Mouse (Mus musculus): ENCODE results near the gene Pigk.
"Not testable (repeated sequence)": the region's sequence is repeated elsewhere in the genome, so short reads cannot be mapped to it uniquely, and the experiment has no call there.

Gene Pigk

DNA sequence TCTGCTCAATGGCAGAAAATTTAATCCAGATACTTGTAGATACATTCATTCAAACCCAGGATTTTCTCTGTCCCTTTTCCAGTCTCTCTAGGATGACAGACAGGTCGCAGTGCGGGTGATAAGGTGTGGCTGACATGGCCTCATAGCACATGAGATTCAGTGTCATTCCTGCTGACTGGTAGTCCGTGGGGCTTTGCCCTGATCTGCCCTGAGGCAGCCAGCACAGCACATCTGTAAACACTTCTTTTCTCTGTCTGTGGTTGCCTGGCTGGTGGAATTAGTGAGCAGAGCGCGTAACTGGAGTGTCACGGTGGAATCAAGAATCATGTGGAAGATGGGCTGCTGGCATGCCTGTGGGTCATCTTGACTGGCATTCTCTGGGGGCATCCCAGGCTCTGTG lies 56.2 kb downstream of the Pigk start:
- no peak for DNase-seq

GRCm38 (mm10) chr3:152776363-152776762 lies 62.5 kb downstream of the Pigk start:
- DNase-seq = no peak

GRCm38 (mm10) chr3:152776872-152777540 lies 63.1 kb downstream of the Pigk start:
- DNase-seq = no peak

DNA sequence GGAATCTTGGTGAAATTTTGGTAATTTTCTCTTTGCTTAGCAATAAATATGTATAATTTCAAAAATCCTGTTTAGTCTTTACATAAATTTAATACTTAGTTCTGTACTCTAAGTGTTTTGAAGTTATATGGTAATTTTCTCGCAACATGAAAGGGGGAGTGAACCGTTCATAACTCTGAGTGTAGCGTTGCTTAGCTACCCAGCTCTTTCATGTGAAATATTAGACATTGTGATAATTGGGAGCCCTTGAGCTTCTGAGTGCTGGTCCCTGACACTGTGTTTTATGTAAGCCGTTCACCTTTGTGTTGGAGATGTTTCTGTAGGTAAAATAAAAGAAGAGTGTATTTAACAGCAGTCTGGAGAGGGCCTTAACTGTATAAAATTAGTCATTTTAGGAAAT lies 65.9 kb downstream of the Pigk start:
- DNase-seq = no peak

DNA sequence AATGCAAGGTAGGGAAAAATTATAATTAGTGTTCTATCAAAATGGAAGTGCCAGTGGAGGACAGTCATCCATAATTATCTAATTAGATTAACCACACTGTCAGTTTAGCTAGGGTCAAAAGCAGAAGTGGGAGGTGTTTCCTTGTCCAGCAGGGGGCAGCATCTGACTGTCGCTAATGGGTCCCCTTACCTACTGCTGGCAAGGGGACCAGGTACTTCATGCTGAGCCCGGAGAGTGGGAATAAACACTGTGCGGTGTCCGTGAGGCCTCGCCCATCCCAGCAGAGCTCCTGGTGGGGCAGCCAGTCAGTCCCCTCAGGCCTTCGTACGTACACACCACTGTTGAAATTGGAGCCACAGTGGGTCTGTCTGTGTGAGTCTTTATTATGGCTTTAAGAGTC lies 69.9 kb downstream of the Pigk start:
- peak; percentile 86 to 94 for DNase-seq

DNA sequence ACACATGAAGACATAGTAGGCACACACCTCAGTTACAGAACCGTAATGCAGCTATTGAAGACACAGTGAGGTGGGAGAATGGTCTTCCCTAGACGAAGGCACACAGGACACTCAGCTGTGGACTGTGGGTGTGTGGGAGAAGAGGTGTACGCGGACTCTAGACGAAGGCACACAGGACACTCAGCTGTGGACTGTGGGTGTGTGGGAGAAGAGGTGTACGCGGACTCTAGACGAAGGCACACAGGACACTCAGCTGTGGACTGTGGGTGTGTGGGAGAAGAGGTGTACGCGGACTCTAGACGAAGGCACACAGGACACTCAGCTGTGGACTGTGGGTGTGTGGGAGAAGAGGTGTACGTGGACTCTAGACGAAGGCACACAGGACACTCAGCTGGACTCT lies 70.5 kb downstream of the Pigk start:
- not testable (repeated sequence) for DNase-seq

DNA sequence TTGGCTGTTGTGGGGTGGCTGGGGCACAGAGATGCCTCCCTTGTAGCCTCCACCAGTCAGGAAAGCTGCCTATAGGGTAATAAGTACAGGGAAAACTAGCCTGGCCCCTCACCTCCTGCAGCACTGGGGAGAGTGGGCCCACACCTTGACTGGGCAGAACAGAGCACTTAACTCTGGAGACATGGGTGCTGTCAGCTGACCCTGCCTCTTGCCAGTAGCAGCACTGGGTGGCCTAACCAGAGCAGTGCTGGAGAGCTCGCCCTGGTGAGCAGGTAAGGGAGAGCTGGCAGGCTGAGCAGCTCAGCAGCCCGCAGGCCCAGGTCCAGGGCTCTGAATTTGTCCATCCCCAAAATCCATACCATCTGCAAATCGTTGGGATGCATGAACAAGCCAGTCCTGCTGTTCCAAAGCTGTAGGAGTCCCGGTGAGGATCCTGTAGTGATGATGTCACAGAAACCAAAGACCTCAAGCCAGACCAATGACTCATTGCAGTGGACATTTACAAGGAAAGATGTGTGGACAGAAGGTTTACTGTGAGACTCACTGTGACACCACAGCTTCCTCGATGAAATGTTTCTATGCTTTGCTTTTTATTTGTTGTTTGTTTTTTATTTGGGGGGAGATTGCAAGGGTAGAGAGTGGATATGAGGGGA lies 74.5 kb downstream of the Pigk start:
- DNase-seq = not testable (repeated sequence)

DNA sequence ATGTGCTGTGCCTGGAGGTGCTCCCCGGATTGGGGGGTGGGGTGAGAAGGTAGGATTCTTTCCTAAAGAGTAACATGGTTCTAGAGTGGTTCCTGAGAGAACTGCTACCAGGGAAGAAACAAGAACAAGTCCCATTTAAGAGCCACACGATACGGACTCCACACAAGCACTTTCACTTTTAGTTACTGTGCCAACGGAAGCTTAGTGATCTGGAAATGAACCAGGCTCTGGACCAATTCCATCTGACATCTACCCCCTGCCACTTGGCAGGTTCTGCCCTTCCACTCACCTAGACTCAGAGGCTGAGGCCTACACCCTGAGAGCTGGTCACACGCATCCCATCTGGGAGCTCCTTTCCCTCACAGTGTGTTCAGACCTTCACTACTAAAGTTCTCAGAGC lies 78.7 kb downstream of the Pigk start:
- DNase-seq = peak; percentile 33 to 37

- DNase-seq = no peak
Observed at GRCm38 (mm10) chr3:152793006-152793405, 79.1 kb downstream of the Pigk start.

GRCm38 (mm10) chr3:152796216-152796615 lies 82.3 kb downstream of the Pigk start:
- DNase-seq = no peak

DNA sequence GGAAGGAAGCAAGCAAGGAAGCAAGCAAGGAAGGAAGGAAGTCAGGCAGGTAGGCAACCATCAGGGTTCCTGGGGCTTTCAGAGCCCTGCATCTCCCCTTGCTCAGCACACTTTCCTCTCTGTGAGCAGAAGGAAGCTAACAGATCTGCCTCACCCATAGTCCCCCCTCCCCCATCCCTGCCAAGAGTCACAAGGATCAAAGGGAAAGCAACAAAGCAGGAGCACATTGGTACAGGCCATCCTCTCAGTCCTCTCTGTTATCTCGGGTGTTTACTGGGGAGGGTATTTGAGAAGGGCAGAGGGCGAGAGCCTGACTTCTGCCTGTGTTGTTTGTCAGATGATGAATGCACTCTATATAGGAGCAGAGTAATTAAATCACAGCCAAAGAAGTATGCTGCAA lies 83.5 kb downstream of the Pigk start:
- no peak for DNase-seq

DNA sequence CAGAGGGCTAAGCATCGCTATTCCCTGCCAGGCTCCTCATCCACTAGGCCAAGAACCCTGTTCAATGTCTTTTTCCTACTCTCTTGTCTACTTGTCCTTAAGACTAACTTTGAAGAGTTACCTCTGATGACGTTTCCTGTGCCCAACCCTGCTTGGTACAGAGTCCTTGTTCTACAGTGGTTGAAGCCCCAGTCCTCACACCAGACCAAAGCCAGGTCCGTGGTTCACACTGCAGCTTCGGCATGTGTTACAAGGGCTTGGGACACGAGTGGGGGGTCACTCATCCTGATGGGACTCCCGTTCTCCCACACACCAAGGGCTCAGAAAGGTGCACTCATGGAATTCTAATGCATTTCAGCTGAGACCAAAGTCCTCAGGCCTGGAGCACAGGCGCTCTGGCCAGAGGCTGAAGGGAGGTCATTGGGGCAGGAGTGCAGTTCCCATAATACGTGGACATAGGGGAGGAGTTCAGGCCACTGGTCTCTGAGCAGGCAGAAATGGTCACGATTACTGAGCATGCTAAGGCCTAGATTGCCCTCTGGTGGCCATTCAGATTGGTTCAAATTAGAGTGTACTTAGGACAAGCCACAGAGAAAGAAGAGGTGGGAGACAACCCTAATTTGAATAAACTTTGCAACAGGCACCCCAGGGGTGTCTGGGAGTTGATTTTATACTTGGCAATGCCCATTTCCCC lies 86.0 kb downstream of the Pigk start:
- peak; percentile 62 to 72 for DNase-seq

DNA sequence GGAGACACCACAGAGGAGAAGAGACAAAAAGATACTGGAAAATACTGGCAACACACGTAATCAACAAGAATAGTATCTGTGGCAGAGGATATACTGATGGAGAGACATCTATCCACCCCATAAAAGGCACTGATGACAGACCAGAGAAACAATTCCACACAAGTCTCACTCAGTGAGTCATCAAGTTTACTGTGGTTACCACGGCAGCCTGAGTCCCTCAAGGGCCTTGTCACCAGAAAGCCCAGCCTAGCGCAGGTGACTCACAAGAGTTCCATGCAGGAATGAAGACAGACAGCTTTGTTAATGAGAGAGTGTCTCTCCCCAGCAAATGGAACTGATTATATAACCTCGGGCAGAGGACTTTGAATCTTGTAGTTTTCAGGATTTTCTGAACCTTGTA lies 100.0 kb downstream of the Pigk start:
- DNase-seq = no peak

GRCm38 (mm10) chr3:152815110-152815509 lies 101.2 kb downstream of the Pigk start:
- DNase-seq = no peak

GRCm38 (mm10) chr3:152820406-152820805 lies 106.5 kb downstream of the Pigk start:
- DNase-seq = no peak

DNA sequence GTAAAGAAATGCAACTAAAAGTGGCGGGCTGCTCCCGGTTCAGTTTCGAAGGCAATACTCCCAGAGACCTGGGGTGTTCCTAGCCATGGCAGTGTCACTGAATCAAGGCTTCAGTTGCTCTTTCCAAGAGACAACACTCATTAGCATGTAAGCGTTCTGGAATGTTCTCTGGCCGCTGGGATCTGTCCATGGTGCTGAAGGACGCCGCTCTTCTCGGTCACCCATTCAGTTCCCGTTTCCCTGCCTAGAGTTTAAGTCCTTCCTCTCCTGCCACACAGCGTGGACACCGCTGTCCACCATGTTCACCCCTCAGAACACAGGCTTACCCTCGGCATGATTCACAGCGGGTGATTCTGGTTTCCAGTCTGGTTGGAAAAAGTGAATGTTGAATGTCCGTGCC lies 107.3 kb downstream of the Pigk start:
- DNase-seq = peak; percentile 6 to 21

- peak in 1 of 2 experiments; percentile 14 for DNase-seq
Observed at GRCm38 (mm10) chr3:152831377-152831776, 117.5 kb downstream of the Pigk start.

DNA sequence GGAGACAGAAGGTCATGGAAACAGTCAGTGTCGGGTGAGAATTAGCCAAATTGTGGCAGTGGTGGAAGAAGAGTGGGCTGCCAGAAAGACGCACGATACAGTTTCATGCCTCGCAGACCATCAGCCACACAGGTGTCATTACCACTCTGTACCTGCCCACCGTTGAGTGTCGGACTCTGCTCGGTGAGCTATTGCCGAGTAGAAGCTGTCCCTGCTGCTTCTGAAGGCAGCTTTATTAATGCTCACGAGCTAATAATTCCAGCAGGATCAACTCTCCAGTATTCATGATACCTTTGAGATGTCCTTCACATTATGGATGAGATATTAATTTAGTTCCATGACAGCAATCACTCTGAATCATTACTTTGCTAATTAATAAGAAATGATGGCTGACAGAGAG lies 118.1 kb downstream of the Pigk start:
- DNase-seq = no peak

- no peak for DNase-seq
Observed at GRCm38 (mm10) chr3:152832436-152832835, 118.5 kb downstream of the Pigk start.

DNA sequence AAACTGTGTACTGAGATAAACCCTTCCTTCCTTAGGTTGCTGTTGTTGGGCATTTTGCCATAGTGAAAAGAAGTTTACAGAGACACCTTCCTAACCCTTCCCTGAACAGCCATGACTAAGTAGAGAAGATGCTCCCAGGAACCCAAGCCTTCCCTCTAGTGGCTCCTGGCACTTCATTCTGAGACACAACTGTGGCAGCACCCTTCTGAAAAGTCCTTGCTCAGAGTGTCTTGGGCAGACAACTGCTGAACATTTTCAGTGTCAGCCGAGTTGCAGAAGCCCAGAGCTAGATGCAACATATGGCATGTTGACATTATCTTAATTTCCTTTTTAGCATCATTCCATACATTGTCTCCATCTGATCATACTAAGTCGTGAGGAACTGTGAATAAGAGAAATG lies 123.5 kb downstream of the Pigk start:
- DNase-seq = no peak

DNA sequence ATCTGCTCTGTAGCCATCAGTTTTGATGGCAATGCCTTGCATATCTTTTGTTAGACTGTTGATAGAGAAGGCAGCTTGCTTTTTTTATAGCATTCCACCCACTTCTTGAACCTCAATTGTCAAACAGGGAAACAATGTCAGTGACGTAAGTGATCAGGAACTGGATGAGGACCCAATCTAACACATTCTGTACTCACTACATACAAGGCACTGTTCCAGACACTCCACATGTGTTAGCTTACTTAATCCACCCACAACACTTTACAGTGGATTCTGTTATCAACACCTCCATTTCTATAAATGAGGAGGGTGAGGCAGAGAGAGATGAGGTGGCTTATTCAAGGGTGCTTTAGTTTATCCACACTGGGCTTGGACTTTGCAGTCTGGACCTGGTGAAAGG lies 124.0 kb downstream of the Pigk start:
- no peak for DNase-seq

- no peak for DNase-seq
Observed at GRCm38 (mm10) chr3:152841264-152841663, 127.4 kb downstream of the Pigk start.

- DNase-seq = no peak
Observed at GRCm38 (mm10) chr3:152842648-152843047, 128.7 kb downstream of the Pigk start.

DNA sequence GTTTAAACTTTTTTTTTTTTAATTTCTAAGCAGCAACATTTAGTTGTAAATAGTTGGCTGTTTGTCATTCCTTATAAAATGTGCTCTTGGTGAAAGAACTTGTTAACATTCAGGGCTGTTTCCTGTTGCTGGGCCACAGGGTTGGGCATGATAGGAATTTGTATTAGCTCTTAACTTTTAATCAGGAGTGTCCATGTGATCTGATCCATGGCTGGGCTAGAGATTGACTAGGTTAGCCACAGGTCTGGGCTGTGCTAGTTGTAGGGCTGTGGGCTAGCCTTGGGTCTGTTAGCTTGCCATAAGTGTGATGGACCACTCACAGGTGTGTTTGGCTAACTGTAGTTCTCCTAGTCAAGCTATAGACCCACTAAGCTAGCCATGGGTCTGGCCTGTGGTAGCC lies 130.0 kb downstream of the Pigk start:
- no peak for DNase-seq
